9 mouse cellular contexts compared by ENCODE assay signal in the genomic region with DNA sequence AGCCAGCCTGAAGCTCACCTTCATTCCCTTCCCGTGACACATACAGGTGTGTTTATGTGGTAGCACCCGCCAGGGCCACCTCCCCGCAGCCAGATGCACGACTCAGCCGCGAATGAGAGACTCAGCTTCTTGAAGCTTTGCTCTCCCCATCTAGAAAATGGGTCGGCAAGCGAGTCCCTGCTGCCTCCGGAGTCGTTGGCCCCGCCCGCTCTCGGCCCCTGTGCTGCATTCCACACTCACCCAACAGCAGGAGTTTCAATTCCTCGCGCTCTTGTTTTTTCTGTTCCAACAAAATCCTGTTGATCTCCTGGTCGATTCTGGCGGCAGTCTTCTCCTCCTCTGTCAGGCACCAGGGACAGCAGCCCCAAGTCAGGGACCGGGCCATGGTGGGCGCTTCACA. TPM values are rescaled to one million over a fixed set of nuclear protein-coding genes. Genes with fewer than 3 reads are reported as not detected.
A peak's percentile ranks its signal among the peaks of the same experiment; 100 is the strongest.
DNase-seq lines count a peak whose midpoint lies in the region; ATAC-seq lines count a peak whose summit lies in the region.
"Had no signal": no experiment of that assay in that cellular context is flagged by ENCODE, and none has a peak within 500 bp of the region (broad histone marks: within the 10 kb centered on the region; RNA-seq: fewer than 3 reads in every experiment).

No protein-coding gene starts in this region.

- peak overlapping the region; percentile 63 for H3K4me2 ChIP-seq in heart, embryonic 11.5 days
- H3K4me2 ChIP-seq in embryonic facial prominence, embryonic 15.5 days (replicated peaks): peak overlapping the region; percentile 28
- H3K4me2 ChIP-seq in liver, embryonic 15.5 days: peak overlapping the region; percentile 69
- no peak overlapping the region for H3K4me2 ChIP-seq in forebrain, embryonic 11.5 days (ENCODE audit: low read depth, low read length, severe bottlenecking)

- no peak for ATAC-seq in heart, embryonic 11.5 days (replicated peaks; ENCODE audit: insufficient number of reproducible peaks, low FRiP score, low TSS enrichment)
- ATAC-seq in CD4-positive, CD25-positive, alpha-beta regulatory T cell, adult 4 months: peak; percentile 23
- no peak for ATAC-seq in embryonic facial prominence, embryonic 15.5 days (ENCODE audit: insufficient number of reproducible peaks, low FRiP score, low TSS enrichment, low read depth)
- ATAC-seq in liver, embryonic 15.5 days (ENCODE audit: insufficient read depth): no peak
- ATAC-seq in forebrain, embryonic 11.5 days (replicated peaks; ENCODE audit: low FRiP score): no peak

- WGBS in heart, embryonic 11.5 days (ENCODE audit: insufficient replicate concordance): 11% methylated on average over 19 of the region's 19 CpGs
- 13% methylated on average over 19 of the region's 19 CpGs for WGBS in embryonic facial prominence, embryonic 15.5 days
- WGBS in liver, embryonic 15.5 days (ENCODE audit: insufficient replicate concordance): under 1% methylated on average over 19 of the region's 19 CpGs
- WGBS in forebrain, embryonic 11.5 days: 21% methylated on average over 19 of the region's 19 CpGs

- H3K4me3 ChIP-seq in heart, embryonic 11.5 days (ENCODE audit: low read depth, low read length): peak overlapping the region; percentile 31
- H3K4me3 ChIP-seq in embryonic facial prominence, embryonic 15.5 days (replicated peaks): peak overlapping the region; percentile 28
- peak overlapping the region; percentile 52 for H3K4me3 ChIP-seq in liver, embryonic 15.5 days (replicated peaks)
- no peak overlapping the region for H3K4me3 ChIP-seq in forebrain, embryonic 11.5 days (ENCODE audit: low read depth, low read length)

- H3K9me3 ChIP-seq in heart, embryonic 11.5 days (replicated peaks; ENCODE audit: control insufficient read depth, low read length): no peaks in the 10 kb centered on the region
- no peaks in the 10 kb centered on the region for H3K9me3 ChIP-seq in embryonic facial prominence, embryonic 15.5 days (replicated peaks)
- H3K9me3 ChIP-seq in liver, embryonic 15.5 days (replicated peaks): no peaks in the 10 kb centered on the region
- H3K9me3 ChIP-seq in forebrain, embryonic 11.5 days (ENCODE audit: control insufficient read depth, low read length): no peaks in the 10 kb centered on the region

- H3K9ac ChIP-seq in heart, embryonic 11.5 days (ENCODE audit: low read depth, low read length): peak overlapping the region; percentile 58; the same call in 1 of the 2 replicates
- H3K9ac ChIP-seq in embryonic facial prominence, embryonic 15.5 days: no peak overlapping the region
- peak overlapping the region; percentile 54 for H3K9ac ChIP-seq in liver, embryonic 15.5 days
- no peak overlapping the region for H3K9ac ChIP-seq in forebrain, embryonic 11.5 days (ENCODE audit: low read length)

- H3K4me1 ChIP-seq in heart, embryonic 11.5 days (ENCODE audit: control insufficient read depth, insufficient read depth, low read length): peaks cover 13% of the 10 kb centered on the region
- H3K4me1 ChIP-seq in embryonic facial prominence, embryonic 15.5 days: peaks cover 11% of the 10 kb centered on the region; the same call in 1 of the 2 replicates
- peaks cover 55% of the 10 kb centered on the region for H3K4me1 ChIP-seq in liver, embryonic 15.5 days (replicated peaks)
- no peaks in the 10 kb centered on the region for H3K4me1 ChIP-seq in forebrain, embryonic 11.5 days (replicated peaks; ENCODE audit: control insufficient read depth, insufficient read depth, low read length)

- no peaks in the 10 kb centered on the region for H3K27me3 ChIP-seq in heart, embryonic 11.5 days (ENCODE audit: control insufficient read depth, insufficient read depth, low read length)
- 0 out of 2 replicates have a peak, but pooled peaks cover 3% of the 10 kb centered on the region for H3K27me3 ChIP-seq in embryonic facial prominence, embryonic 15.5 days
- 0 out of 2 replicates have a peak, but pooled peaks cover 4% of the 10 kb centered on the region for H3K27me3 ChIP-seq in liver, embryonic 15.5 days
- no peaks in the 10 kb centered on the region; the same call in 1 of the 2 replicates for H3K27me3 ChIP-seq in forebrain, embryonic 11.5 days (ENCODE audit: control insufficient read depth, insufficient read depth, low read length)

- H3K27ac ChIP-seq in heart, embryonic 11.5 days (ENCODE audit: low read depth, low read length): peak overlapping the region; percentile 37
- peak overlapping the region; percentile 72 for H3K27ac ChIP-seq in embryonic facial prominence, embryonic 15.5 days (replicated peaks)
- peak overlapping the region; percentile 78 for H3K27ac ChIP-seq in liver, embryonic 15.5 days (replicated peaks)
- no peak overlapping the region for H3K27ac ChIP-seq in forebrain, embryonic 11.5 days (ENCODE audit: low read depth, low read length)

- no peaks in the 10 kb centered on the region for H3K36me3 ChIP-seq in heart, embryonic 11.5 days (ENCODE audit: control insufficient read depth, insufficient read depth, low read length)
- 0 out of 2 replicates have a peak, but pooled peaks cover under 1% of the 10 kb centered on the region for H3K36me3 ChIP-seq in embryonic facial prominence, embryonic 15.5 days
- H3K36me3 ChIP-seq in liver, embryonic 15.5 days (replicated peaks): no peaks in the 10 kb centered on the region
- no peaks in the 10 kb centered on the region for H3K36me3 ChIP-seq in forebrain, embryonic 11.5 days (ENCODE audit: control insufficient read depth, insufficient read depth, low read length)

- DNase-seq in heart, postnatal 4 days: no peak
- no peak for DNase-seq in forebrain, embryonic 11.5 days (ENCODE audit: low spot score)
- DNase-seq in adrenal gland, adult 8-10 months: no peak
- no peak for DNase-seq in left cerebral cortex, adult 9 months (ENCODE audit: low spot score in 2 of 2)
- DNase-seq: cerebellum, postnatal 25 days had no signal

RNA-seq across cellular contexts. Expression of a gene that starts 0.5 kb away (rescaled TPM):
- 2.5 and 3.4 TPM in 2 replicates for polyA plus RNA-seq in heart, embryonic 11.5 days (2014; fragmentation: Nextera tagmentation; extraction: Ambion mirVana)
- total RNA-seq in heart, postnatal 4 days (2021): under 1 TPM; 0.48 to 0.56 TPM
- polyA plus RNA-seq in CD4-positive, CD25-positive, alpha-beta regulatory T cell, adult 4 months (2017; shearing (Covaris generic)): 10 to 100 TPM; 28.5 to 31.9 TPM
- 4.9 and 6.4 TPM in 2 replicates for polyA plus RNA-seq in embryonic facial prominence, embryonic 15.5 days (2015; fragmentation: Nextera tagmentation; extraction: Ambion mirVana)
- polyA plus RNA-seq in liver, embryonic 15.5 days (2015; fragmentation: Nextera tagmentation; extraction: Ambion mirVana): 4.3 and 5.6 TPM in 2 replicates
- polyA plus RNA-seq in forebrain, embryonic 11.5 days (2014; fragmentation: Nextera tagmentation; extraction: Ambion mirVana): 0.45 and 0.68 TPM in 2 replicates
- 1 to 10 TPM in 3 of 4 experiments, under 1 TPM in 1; 0.70 to 2.2 (median 1.6) TPM for total RNA-seq in adrenal gland, adult 8-10 months (2022)

RNA-seq across cellular contexts. Expression of a gene that starts 21.4 kb away (rescaled TPM):
- 55.5 and 58.8 TPM in 2 replicates for polyA plus RNA-seq in heart, embryonic 11.5 days (2014; fragmentation: Nextera tagmentation; extraction: Ambion mirVana)
- 10 to 100 TPM; 58.5 to 62.7 TPM for total RNA-seq in heart, postnatal 4 days (2021)
- polyA plus RNA-seq in CD4-positive, CD25-positive, alpha-beta regulatory T cell, adult 4 months (2017; shearing (Covaris generic)): 10 to 100 TPM; 28.5 to 42.5 TPM
- polyA plus RNA-seq in embryonic facial prominence, embryonic 15.5 days (2015; fragmentation: Nextera tagmentation; extraction: Ambion mirVana): 89.1 and 89.2 TPM in 2 replicates
- polyA plus RNA-seq in liver, embryonic 15.5 days (2015; fragmentation: Nextera tagmentation; extraction: Ambion mirVana): 20.3 and 24.6 TPM in 2 replicates
- polyA plus RNA-seq in forebrain, embryonic 11.5 days (2014; fragmentation: Nextera tagmentation; extraction: Ambion mirVana): 77.1 and 84.5 TPM in 2 replicates
- 100 to 1,000 TPM in 2 of 4 experiments, 10 to 100 TPM in 2; 90.2 to 105 (median 98.1) TPM for total RNA-seq in adrenal gland, adult 8-10 months (2022)

RNA-seq across cellular contexts. Expression of a gene that starts 23.6 kb away (rescaled TPM):
- polyA plus RNA-seq in heart, embryonic 11.5 days (2014; fragmentation: Nextera tagmentation; extraction: Ambion mirVana): 0.56 and 0.79 TPM in 2 replicates
- under 1 TPM; 0.50 to 0.57 TPM for total RNA-seq in heart, postnatal 4 days (2021)
- 10 to 100 TPM; 53.2 to 76.8 TPM for polyA plus RNA-seq in CD4-positive, CD25-positive, alpha-beta regulatory T cell, adult 4 months (2017; shearing (Covaris generic))
- 0.77 and 1.1 TPM in 2 replicates for polyA plus RNA-seq in embryonic facial prominence, embryonic 15.5 days (2015; fragmentation: Nextera tagmentation; extraction: Ambion mirVana)
- 4.1 and 5.4 TPM in 2 replicates for polyA plus RNA-seq in liver, embryonic 15.5 days (2015; fragmentation: Nextera tagmentation; extraction: Ambion mirVana)
- 0.36 and 0.68 TPM in 2 replicates for polyA plus RNA-seq in forebrain, embryonic 11.5 days (2014; fragmentation: Nextera tagmentation; extraction: Ambion mirVana)
- 1 to 10 TPM in 2 of 4 experiments, under 1 TPM in 2; 0.56 to 1.7 (median 0.92) TPM for total RNA-seq in adrenal gland, adult 8-10 months (2022)

RNA-seq across cellular contexts. Expression of a gene that starts 27.4 kb away (rescaled TPM):
- 40.9 and 49.0 TPM in 2 replicates for polyA plus RNA-seq in heart, embryonic 11.5 days (2014; fragmentation: Nextera tagmentation; extraction: Ambion mirVana)
- 10 to 100 TPM; 57.1 to 62.3 TPM for total RNA-seq in heart, postnatal 4 days (2021)
- 10 to 100 TPM; 41.9 to 63.2 TPM for polyA plus RNA-seq in CD4-positive, CD25-positive, alpha-beta regulatory T cell, adult 4 months (2017; shearing (Covaris generic))
- polyA plus RNA-seq in embryonic facial prominence, embryonic 15.5 days (2015; fragmentation: Nextera tagmentation; extraction: Ambion mirVana): 81.9 and 89.1 TPM in 2 replicates
- 43.7 and 52.0 TPM in 2 replicates for polyA plus RNA-seq in liver, embryonic 15.5 days (2015; fragmentation: Nextera tagmentation; extraction: Ambion mirVana)
- 71.8 and 72.3 TPM in 2 replicates for polyA plus RNA-seq in forebrain, embryonic 11.5 days (2014; fragmentation: Nextera tagmentation; extraction: Ambion mirVana)
- total RNA-seq in adrenal gland, adult 8-10 months (2022): 100 to 1,000 TPM; 115 to 136 (median 123) TPM

RNA-seq across cellular contexts. Expression of a gene that starts 35.7 kb away (rescaled TPM):
- polyA plus RNA-seq in heart, embryonic 11.5 days (2014; fragmentation: Nextera tagmentation; extraction: Ambion mirVana): 330 and 481 TPM in 2 replicates
- 100 to 1,000 TPM; 821 to 843 TPM for total RNA-seq in heart, postnatal 4 days (2021)
- polyA plus RNA-seq in CD4-positive, CD25-positive, alpha-beta regulatory T cell, adult 4 months (2017; shearing (Covaris generic)): 100 to 1,000 TPM; 103 to 139 TPM
- 642 and 649 TPM in 2 replicates for polyA plus RNA-seq in embryonic facial prominence, embryonic 15.5 days (2015; fragmentation: Nextera tagmentation; extraction: Ambion mirVana)
- 243 and 271 TPM in 2 replicates for polyA plus RNA-seq in liver, embryonic 15.5 days (2015; fragmentation: Nextera tagmentation; extraction: Ambion mirVana)
- 324 and 355 TPM in 2 replicates for polyA plus RNA-seq in forebrain, embryonic 11.5 days (2014; fragmentation: Nextera tagmentation; extraction: Ambion mirVana)
- 1,000 to 10,000 TPM in 3 of 4 experiments, 100 to 1,000 TPM in 1; 989 to 1,424 (median 1,166) TPM for total RNA-seq in adrenal gland, adult 8-10 months (2022)

Comparison
In these comparisons a context has a peak if more than half of its experiments do, and no peak if none do; other contexts are left out.
1. H3K9ac ChIP-seq: peak in heart, embryonic 11.5 days (single experiment) and liver, embryonic 15.5 days (single experiment); none in embryonic facial prominence, embryonic 15.5 days (single experiment) and forebrain, embryonic 11.5 days (single experiment).